Mouse (Mus musculus) embryo, embryonic 9.5 days (tissue): ENCODE data around the gene Snap47.

ENCODE experiments used
- DNase-seq: peaks from one replicate; pipeline ENCODE4 v3.0.0-alpha.2; 2017; ENCODE audit errors: extremely low spot score

Snap47 gene

DNA sequence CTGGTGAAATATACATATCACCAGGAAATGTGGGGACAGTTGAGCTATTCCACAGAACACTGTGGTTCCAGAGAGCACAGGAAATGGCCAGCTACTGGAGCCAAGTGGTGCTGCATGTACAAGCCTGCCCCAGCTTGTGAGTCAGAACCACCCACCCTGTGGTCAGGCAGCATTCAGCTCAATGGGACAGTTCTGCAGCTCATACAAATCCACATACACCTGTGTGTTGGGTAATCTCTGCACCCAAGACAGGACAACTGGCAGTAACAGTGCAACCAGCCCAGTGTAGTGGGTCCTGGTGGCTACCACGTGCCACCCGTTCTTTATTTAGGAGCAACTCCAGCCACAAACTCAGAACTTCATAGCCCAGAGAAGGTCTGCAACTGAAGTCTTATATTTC, 29.0 kb downstream of the Snap47 start:
- DNase-seq, result no peak

DNA sequence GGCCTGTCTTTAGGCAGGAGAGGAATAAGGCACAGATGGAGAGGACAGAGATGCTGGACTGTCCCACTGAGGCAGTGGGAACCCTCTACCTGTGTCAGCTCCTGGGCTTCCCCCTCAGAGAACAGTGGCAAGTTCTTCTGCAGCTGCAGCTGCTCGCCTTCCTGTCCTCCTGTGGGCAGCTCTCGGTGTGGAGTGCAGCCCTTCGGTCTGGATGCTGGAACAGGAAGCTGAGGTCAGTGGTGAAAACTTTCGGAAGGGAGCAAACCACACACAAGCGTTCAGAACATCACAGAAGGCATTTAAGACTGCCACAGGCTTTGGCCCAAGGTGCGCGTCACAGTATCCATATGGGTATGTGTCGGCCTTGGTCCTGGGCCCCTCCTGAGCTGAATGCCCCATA, 29.6 kb downstream of the Snap47 start:
- no peak for DNase-seq

DNA sequence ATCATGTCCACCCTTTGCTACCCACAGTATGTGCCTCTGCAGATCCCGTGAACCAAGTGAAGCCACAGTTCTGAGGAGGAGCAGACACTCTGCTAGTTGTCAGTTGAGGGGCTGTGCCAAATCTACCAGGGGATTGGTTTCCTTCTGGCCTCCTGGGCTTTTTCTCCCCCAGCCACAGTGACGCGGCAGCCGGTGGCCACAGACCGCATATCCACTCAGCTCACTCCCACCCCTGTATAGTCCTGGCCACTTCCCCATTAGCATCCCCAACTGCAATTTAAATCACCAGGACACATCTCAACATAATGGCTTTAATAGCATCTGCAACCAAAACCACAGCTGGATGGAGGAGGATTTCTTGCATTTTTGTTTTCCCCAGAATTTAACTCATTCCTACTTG, 32.3 kb downstream of the Snap47 start:
- no peak for DNase-seq

DNA sequence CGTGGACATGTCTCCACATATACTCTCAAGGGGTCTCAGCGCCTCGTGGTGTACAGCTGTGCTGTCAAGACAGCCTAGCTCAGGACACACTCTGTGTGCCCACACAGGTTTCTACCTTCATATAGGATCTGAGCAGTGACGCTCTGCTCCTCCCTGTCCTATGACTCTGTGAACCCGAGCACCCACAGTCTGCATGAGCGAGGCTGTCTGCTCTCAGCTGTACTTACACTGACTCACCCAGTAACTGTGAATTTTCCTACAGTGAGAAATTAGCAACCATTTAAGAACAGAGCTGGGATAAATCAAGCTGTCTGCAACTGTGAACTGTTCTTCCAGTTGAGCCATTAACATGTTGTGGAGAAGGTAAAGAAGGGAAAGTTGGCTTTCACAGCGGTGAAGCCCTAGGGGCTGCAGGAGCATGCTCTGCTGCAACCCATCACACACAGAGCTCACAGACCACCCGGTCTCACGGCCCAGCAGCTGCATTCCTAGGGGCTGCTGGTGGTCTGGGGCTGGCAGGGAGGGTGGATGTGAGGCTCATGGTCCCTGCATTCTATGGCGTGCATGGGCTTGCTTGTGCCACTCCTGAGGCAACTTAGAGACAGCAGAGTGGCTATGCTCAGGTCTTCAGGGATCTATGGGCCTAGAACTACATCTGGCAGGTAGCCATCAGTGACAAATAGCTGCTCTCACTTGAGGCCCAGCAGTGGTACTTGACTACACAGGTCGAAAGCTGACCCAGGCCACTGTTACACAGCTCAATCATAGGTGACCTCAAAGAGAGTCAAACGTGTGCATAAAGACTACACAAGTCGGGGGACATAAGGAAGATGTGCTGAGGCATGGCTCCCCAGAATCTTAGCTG, 37.8 kb downstream of the Snap47 start:
- no peak for DNase-seq

DNA sequence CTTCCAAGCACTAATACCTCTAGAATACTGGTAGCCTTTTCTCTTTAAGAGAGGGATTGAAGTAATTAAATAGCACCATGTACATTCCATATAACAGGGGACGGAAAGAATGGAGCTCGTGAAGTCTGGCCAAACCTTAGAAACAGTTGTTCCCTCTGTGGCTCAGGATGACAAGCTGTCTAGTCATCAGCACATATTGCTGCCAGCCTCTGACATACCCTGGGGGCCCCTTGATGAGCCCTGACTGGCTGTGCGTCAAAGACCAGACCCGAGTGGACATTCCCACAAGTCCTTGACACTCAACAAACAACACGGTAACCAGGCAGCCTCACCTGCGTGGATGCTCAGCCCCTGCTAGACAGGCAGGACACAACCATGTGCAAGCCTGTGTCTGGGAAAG, 38.9 kb downstream of the Snap47 start:
- DNase-seq, result no peak

DNA sequence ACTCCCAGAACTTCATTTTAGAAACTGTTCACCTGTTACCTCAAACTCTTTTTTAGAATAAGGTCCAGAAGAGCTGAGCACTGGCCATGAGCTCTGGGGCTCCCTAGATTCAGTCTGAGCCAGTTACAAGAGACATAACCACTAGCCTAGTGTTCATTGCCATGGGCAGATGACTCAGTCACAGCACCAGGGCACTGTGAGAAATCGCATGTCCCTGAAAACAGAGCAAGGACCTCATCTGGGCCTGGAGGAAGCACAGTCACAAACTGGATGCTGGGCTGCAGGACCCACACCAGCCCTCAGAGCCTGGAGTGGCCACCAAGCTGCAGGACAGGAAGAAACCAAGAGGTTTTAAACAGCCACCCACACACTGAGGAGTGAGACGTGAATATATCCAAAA, 40.1 kb downstream of the Snap47 start:
- no peak for DNase-seq

DNA sequence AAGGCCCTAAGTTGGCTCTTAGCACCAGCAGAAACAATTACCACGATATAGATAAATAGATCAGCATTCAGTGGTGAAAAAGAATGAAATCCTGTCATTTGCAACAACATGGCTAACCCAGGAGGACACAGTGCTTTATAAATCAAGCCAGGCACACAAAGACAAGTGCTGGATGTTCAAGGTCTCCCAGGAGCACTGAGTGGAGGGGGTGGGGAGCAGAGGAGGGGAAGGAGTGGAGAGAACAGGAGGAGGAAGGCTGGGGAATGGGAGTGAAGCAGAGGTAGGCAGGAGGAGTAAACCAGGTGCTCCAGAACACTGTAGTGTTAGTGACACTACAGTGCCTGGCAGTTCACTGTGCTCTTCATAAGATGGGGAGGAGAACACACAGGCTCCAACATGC, 45.2 kb downstream of the Snap47 start:
- DNase-seq, result no peak

DNA sequence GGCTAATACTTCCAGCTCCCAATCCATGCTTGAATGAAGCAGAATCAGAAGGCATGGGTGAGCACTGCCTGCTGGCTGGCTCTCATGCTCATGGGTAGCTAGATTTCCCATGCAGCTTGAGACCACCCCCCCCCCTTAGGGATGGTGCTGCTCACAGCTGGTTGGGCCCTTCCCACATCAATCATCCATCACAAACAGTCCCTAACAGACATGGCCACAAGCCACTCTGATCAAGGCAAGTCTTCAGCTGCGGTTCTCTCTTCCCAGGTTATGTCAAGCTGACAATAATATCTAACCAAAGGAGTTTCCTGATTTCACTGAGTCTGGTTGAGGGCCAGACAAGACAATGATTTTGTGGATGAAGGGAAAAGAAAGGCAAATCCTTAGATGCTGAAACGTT, 50.1 kb downstream of the Snap47 start:
- DNase-seq, result no peak

DNA sequence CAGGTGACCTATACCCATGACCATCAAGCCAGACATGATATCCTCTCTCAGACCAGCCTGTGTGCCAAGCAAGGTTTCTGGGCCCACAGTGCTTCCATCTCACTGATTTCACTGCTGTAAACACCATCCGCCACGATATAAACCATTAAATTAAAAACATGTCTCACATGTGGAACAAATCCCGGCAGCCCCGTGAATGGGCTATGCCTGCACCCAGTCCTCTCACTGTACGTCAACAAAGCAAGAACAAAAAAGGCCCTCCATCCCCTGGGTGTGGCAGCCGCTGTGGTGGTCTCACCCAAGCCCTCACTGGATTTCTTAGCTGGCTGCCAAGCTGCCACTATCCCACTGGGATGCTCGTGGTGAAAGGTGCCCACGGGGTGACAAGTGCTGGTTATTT, 51.2 kb downstream of the Snap47 start:
- DNase-seq, result no peak

DNA sequence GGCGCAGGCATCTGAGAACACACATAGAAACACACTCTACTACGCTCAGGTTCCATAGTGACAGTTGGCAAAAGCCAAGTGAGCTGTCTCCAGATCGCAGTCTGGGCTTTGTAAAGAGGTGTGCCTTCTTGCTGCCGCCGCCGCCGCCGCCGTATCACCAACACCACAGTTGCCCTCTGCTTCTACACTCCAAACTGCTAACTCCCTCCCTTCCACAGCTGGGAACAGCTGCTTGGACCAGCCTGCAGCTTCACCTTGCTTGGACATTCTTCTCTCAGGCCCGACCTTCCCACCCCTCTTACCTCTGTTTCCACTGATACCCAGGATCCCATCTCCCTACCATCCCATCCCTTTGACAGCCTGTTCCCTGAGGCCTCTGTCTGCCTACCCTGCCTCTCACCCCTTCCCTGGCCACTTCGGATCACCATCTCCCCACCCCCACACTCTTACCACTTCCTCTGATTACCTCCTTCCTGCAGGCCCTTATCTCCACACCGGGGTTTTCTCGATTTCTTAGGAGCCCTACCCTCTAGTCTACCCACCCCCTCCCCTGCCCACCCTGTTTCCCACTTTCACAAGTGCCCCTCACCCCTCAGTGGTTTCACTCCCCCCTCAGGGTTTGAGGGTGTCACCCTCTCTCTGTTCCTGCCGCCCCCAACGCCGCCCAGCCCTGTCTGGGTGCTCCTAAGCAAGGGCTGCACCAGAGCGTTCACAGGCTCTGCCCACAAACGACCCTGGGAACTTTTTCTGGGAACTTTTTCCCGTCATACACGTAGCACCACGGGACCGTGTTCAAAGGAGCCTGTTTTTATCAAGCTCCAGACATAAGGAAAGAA, 53.2 kb downstream of the Snap47 start:
- DNase-seq, result no peak

DNA sequence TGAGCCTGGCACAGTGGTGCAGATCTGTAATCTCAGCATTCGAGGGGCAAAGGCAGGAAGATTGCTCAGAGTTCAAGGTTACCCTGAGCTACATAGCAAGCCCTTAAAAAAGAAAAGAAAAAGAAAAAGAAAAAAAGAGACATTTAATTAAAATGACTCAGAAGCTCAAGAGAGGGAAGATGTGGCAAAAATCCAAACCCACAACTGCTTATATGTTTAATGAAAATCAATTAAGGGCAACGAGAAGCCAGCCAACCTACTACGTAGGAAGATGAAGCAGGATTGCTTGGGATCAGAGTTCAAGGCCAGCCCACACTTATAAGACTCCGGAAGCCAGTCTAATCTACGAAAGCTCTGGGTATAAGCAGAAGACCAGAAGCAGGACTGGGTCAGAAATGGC, 56.5 kb downstream of the Snap47 start:
- DNase-seq, result no peak

DNA sequence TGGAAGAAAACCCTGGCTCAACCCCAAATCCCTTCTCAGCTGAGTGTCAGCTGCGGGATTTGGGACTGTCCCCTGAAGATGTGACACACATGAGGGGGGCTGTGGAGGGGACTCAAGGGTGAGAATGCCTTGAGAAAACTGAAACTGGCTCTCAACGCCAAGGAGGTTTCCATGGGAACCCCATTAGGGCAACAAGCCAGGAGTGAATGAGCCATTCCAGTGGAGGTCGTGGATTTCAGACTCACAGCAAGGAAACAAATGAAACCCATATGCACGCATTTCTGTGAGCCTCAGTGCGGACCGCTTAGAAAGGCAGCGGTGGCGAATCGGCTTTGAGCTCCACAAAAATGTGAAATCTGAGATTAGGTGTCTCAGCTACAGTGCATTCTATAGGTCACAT, 57.4 kb downstream of the Snap47 start:
- DNase-seq, result peak; percentile 25

DNA sequence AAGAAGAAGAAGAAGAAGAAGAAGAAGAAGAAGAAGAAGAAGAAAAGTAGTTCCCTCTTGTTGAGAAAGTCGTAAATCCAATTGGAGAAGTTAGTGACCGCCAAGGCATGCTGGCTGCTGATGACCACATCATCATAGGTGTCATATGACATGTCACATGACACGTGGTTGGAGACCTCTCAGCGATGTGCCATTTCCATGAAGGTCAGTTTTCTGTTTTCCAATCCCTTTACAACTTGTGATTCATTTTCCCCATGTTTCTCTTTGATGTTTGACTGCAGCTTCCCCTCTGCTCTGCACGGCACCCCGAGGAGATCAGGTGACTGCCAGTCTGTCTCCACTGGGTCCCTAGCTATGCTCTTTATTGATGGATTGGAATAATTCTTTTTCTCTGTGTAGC, 58.7 kb downstream of the Snap47 start:
- DNase-seq, result no peak

DNA sequence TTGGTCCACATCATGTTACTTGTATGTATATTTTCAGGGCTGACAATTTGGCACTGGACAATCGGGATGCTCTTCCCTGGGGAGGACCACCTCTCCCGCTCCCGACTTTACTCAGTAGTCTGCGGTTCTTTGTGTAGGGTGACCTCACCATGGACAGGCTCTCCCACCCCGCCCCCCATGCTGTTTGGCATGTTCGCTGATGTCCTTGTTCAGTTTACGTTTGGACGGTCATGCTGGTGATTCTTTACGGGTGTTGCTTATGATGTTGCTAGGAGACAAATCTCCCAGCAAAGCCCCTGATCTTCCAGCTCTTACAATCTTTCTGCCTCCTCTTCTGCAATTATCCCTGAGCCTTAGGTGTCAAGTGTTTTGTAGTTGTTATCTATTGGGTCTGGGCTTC, 60.5 kb downstream of the Snap47 start:
- DNase-seq, result no peak

DNA sequence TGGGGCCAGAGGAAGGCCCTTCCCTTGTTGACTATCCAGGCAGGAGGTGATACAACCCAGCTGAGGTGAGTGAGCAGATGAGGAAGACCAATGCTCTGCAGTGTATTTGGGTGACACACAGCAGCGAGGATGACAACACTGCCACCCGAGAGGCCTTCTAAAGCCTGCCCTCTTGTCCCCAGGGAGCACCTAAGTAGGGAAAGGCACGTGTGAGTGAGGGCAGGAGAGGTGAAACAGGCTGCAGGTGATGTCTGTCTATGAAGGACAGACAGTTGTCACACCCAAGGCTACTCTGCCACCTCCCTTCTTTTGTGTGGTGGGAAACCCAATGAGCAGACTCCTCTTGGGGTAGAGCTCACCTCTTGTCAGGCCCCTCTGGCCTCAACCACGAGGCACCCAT, 61.4 kb downstream of the Snap47 start:
- DNase-seq, result no peak

DNA sequence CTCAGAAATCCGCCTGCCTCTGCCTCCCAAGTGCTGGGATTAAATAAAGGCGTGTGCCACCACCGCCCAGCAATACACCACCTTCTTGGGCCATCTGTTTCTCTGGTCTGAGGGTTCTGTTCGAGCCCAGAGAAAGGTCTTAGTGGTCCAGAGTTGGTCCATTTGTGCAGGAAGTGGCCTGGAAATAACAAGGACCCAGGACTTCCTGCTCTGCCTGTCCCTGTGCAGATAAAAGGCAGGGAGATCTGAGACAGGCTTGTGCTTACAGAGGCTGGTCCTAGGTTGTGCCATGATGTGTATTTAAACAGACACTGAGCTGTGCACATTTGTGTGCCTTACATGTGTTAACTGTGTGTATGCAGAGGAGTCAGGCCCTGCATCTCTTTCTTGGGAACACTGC, 62.2 kb downstream of the Snap47 start:
- no peak for DNase-seq

DNA sequence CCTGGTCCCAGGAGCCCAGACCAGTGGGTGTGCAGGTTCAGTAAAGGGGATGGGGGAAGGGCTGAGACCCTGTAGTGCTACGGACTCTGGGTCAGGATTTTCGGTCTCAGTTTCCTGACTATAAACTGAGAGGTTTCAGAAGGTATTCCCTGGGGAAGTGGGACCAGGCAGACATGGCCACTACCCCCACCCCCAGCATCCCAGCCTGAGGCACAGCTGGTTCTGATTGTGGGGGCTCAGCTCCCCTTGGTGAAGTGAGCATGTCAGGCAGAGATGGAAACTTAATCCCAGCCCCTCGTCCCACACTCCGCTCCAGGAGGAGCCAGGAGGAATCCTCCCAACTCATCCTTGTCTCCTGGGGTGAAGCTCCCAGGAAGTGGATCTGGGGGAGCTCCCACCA, 63.5 kb downstream of the Snap47 start:
- DNase-seq, result no peak

DNA sequence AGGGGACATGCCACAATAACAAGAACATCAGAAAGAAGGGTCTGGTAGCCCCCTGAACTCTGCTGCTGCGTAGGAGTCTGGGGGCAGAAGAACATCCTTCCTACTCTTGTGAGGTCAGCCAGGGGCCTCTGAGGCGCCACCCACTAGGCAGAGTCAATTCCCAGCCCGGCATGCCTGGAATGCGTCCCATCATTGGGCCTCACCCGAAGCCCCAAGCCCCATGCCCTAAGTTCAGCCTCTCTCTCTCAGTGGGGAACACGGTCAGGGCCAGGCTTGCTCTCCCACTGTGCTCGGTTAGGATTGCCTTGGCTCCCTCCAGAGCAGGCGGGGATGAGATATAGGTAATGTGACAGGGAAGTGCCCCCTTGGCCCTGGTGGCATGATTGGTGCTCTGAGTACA, 65.9 kb downstream of the Snap47 start:
- DNase-seq, result peak; percentile 64

DNA sequence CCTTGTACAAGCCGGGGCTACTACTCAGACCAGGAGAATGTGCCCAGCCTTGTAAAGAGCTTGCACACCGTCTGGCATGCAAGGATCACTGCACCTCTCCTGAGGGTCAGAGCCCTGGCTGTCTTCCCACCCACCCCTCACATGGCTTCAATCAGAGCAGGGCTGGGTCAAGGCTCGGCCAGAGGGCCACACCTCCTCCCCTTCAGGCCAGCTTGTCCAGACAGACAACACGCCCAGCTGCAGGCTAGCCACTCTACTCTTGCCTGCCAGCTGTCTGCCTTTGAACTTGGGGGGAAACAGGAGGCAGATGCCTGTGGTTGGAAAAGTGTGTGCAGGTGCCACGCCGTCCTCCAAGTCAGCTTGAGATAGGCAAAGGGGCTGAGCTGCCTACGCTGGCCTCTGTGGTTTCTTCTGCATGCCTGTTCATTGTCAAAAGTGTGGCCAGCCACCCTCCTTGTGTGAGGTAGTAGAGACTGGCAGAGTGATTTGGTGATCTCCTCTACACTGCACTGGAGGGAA, 66.5 kb downstream of the Snap47 start:
- DNase-seq, result peak; percentile 69

DNA sequence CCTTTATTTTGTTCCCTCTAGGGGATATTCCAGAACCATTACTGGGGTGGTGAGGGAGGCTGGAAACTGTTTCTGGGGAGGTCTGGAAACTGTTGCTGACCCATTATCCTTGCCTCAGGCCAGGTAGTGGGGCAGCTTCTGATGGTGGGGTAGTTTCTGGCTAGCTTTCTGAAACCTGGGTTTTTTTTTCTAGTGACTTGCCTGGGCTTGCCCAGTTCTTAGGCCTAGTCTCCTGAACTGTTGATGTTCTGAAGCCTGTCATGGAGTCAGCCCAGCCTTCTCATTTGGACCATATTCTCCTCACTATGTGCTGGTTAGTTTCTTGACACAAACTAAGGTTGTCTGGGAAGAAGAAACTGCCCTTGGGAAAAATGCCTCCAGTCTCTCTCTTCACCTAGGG, 71.4 kb downstream of the Snap47 start:
- DNase-seq, result no peak

DNA sequence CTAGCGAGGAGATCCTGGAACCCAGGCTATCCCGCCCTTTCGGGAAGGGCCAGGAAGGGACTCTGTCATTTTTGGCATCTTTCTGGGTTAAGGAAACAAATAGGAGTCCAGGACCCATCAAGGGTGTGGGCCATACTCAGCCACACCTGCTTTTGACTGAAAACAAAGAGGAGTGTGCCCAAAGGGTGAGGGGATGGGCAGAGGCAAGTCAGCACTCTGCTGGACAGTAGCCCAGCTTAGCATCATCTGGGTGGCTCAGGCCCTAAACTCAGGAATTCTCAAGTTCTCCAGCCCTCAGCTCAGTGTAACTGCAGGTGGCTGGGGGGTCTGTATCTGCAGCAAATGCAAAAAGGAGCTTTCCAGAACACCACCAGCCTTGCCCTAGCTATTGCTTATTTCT, 73.0 kb downstream of the Snap47 start:
- DNase-seq, result no peak

DNA sequence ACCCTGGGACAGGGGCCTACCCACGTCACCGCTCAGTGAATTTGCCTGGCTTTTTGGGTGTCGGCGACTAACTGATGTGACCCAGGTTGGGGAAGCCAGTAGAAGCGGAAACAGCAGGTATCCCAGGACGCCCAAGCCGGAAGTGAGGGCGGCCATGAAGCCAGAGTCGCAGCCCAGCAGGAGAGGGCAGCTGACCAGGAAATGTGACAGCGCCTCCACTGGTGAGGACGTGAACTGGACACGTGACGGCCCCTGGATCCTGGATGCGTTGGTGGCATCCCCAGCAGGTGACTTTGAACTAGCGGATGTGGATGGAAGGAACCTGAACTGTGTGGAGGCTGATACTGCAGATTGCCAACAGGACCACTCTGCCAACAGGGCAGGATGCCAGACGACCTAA, 75.5 kb downstream of the Snap47 start, which contains the start of gene Prss38:
Prss38 (minus strand) TSS at position 183 of the 400 bp plus-strand sequence.
- DNase-seq, result no peak

DNA sequence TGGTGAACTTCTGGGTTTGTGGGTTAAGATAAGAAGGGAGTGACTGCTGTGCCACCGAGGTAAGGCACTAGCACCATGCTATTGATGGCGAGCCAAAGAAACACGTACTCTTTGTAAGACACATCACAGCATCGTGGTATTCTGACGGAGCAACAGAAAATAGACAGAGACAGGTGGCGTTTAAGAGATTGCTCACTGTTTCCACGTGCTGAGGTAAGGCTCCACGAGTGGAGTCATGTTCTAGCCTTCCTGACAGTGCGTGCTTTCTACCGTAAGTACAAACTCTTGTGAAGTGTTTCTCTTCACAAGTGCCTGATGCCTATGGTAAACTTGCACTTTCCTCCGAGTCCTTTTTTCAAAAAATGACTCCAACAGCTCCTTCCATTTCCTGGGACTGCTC, 81.1 kb downstream of the Snap47 start:
- no peak for DNase-seq
